Mouse (Mus musculus) MEL (cell line): ENCODE results near the gene Rpl3.

ENCODE experiments used
- CTCF ChIP-seq, 3 experiments: IDR thresholded peaks in 2 of 3; conservative IDR thresholded peaks in 1 of 3; 2 replicates each; pipeline ENCODE4 v1.5.1; 2011 to 2012; ENCODE audit warnings: low read length in 3 of 3, low read depth in 2 of 3, mild to moderate bottlenecking in 2 of 3, improper control_type of control experiment in 1 of 3, inconsistent platforms in 1 of 3, mixed read lengths in 1 of 3, moderate library complexity in 1 of 3; ENCODE audit not compliant: control insufficient read depth in 1 of 3, insufficient read depth in 1 of 3, poor library complexity in 1 of 3, severe bottlenecking in 1 of 3
- EP300 ChIP-seq, 2 experiments: IDR thresholded peaks; 2 replicates each; pipeline ENCODE4 v1.6.1; 2011; ENCODE audit warnings: improper control_type of control experiment in 2 of 2, low read length in 2 of 2, low read depth in 1 of 2, mild to moderate bottlenecking in 1 of 2
- GATA1 ChIP-seq: IDR thresholded peaks from 2 replicates; pipeline ENCODE4 v1.6.1; 2011; ENCODE audit warnings: low read depth, low read length, improper control_type of control experiment
- HCFC1 ChIP-seq: IDR thresholded peaks from 2 replicates; pipeline ENCODE4 v1.6.1; 2012; ENCODE audit warnings: low read depth, mild to moderate bottlenecking, inconsistent platforms, low read length, improper control_type of control experiment, moderate library complexity
- POLR2A ChIP-seq, 2 experiments: IDR thresholded peaks; 2 replicates each; pipeline ENCODE4 v1.6.1; 2011 to 2012; ENCODE audit warnings: low read length in 2 of 2, mild to moderate bottlenecking in 2 of 2, control low read depth in 1 of 2, improper control_type of control experiment in 1 of 2, low read depth in 1 of 2, moderate library complexity in 1 of 2; ENCODE audit not compliant: control insufficient read depth in 1 of 2, insufficient read depth in 1 of 2, poor library complexity in 1 of 2
- TCF12 ChIP-seq: IDR thresholded peaks from 2 replicates; pipeline ENCODE4 v1.6.1; 2014; ENCODE audit warnings: low read depth, mild to moderate bottlenecking, inconsistent platforms, low read length, improper control_type of control experiment, moderate library complexity
- ZC3H11A ChIP-seq: IDR thresholded peaks from 2 replicates; pipeline ENCODE4 v1.6.1; 2012; ENCODE audit warnings: low read depth, mild to moderate bottlenecking, inconsistent platforms, low read length, improper control_type of control experiment

- TF ChIP-seq GATA1 (no peak), ZC3H11A (no peak), CTCF (IDR thresholded peaks at IDR 0.05 in 2 of 3, conservative IDR thresholded peaks at IDR 0.05 in 1 of 3; ENCODE audit: control insufficient read depth in 1 of 3, insufficient read depth in 1 of 3, low read depth in 2 of 3, low read length in 3 of 3, poor library complexity in 1 of 3, severe bottlenecking in 1 of 3) (no peak), EP300 (IDR thresholded peaks at IDR 0.05; ENCODE audit: low read depth in 1 of 2, low read length in 2 of 2) (no peak), POLR2A (IDR thresholded peaks at IDR 0.05; ENCODE audit: control insufficient read depth in 1 of 2, insufficient read depth in 1 of 2, low read depth in 1 of 2, low read length in 2 of 2, poor library complexity in 1 of 2) (no peak), HCFC1 (no peak), TCF12 (no peak)
Measured at GRCm38 (mm10) chr15:80090741-80091120, 937 bp downstream of the Rpl3 start.
